Mouse (Mus musculus) cerebellum, postnatal 25 days (tissue): Measurements from ENCODE around the gene Hltf.
A peak's percentile ranks its signal among the peaks of the same experiment; 100 is the strongest.

Experiments
- DNase-seq, 2 experiments: peaks; one replicate each; pipeline ENCODE4 v3.0.0; 2021; ENCODE audit warnings: mixed read lengths in 2 of 2

Gene Hltf

DNA sequence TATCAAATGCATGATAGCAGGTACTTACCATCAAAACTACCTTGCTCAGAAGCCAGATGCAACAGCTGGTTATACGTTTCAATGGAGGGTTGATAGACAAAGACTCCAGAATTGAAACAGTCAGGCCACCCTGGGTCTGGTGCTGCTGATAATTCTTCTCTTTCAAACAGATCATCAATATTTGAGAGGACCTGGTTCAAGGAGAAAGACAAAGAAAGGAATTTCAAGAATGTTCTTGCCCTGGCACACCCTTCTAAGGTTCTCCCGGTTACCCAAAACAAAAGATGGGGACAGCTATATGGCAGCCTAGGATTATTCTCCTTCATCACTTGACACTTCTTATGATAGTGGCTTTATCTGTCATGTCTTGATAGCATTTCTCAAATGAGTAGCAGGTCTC lies 92.9 kb downstream of the Hltf start:
- no peak for DNase-seq

DNA sequence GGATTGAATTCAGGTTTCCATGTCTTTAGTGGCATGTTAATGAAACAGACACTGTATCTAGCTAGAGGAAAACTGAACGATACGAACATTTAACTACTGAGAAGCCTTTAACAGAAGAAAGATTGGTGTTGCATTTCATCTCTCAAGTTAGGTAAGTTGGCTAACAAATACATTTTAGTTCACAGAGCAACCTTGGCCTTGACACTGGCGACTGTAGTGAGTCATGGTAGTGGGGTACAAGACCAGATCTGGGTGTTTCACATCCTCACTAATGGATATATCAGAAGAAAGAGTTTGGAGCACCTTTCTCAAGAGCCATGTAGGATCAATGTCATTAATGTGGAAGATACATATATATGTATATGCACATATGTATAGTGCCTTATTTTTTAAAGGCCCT lies 94.0 kb downstream of the Hltf start:
- DNase-seq, result no peak

DNA sequence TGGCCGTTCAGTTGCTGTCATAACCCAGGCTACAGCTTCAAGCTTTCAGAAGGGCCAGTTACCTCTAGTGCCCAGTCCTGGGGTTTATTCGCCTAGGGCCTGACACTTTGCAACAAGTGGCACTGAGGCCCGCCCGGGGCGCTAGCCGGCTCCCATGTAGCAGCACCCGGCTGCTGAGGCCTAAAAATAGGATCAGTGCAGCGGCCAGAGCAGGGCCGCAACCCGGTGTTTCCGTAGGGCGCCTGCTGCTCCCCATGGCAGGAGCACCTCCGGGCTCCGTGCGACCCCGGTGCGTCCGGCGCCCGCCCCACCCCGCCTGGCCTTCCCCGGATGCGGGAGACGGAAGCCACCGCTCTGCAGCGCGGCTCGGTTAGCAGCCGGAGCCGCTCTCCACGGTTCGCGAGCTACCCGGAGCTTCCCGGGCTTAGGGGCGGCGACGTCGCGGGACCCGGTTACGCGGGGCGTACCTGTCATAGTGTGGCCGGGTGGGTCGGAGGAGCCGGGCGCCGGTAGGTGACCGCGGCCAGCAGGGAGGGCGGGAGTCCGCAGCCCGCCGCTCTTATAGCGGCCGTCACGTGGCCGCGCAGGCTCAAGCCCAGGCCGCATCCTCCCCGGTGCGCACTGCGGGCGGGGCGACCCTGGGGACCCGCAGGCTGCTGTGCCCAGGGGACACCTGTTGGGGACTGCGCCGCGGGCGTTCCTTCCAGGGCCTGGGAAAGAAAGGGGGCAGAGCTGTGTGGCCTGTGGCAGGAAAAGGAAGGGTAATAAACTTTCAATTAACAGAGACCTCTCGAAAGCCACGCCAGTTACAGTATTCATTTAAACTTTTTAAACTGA lies 97.1 kb downstream of the Hltf start, which contains the start of gene Gyg:
Gene Gyg, minus strand, starts transcription at position 787 of the 837 bp plus-strand sequence.
- peak; percentile 58 to 62 for DNase-seq

DNA sequence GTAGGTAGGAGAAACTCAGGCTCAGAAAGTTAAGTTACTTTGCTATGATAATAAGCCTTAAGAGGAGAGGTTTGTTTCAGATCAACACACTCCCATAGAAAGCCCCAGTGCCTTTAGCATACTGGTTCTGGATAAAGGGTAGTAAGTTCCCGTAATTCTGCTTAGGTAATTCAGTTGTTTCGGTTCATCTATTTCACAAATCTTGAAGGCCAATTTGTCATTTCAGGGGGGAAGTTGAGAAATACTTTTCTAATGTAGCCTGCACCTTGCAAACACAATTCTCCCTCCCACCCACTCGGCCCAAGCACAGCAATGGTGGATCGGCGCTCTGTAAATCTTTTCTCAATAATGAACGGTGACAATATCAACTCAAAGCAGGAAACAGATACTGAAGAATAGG lies 97.9 kb downstream of the Hltf start:
- no peak for DNase-seq

DNA sequence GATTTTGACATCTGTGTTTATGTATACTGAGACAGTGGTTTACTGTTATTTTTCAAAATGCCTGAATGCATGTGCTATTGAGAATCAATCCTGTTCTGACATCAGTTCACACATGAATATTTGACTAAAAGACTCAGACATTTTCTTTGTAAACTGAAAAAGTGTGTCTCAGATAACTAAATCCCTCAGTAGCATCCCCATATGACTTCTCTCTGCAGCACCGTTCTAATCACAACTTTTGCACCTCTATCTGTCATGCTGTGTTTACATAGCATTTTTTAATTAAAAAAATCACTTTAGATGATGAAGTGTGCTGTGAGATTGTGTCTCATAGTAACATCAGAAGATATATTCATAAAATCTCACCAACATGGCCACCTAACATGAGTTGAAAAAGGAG lies 109.9 kb downstream of the Hltf start:
- DNase-seq, result no peak
